Mouse (Mus musculus) lung, postnatal 0 days (tissue): ENCODE results near the gene Pdlim1. TPM values are rescaled to one million over a fixed set of nuclear protein-coding genes. Genes with fewer than 3 reads are reported as not detected.

Experiments used
- ATAC-seq: fragments of 200-750 bp; cut with Nextera tagmentation; 2 replicates; pipeline ENCODE4 v1.8.0; 2017; ENCODE audit warnings: moderate library complexity
- DNase-seq: peaks from one replicate; pipeline ENCODE4 v3.0.0-alpha.2; 2016; ENCODE audit warnings: low spot score
- H3K27ac ChIP-seq: fragments of 300-500 bp; sonication (generic); 2 replicates; pipeline ENCODE4 v1.5.1; 2014; ENCODE audit warnings: antibody characterized with exemption, mild to moderate bottlenecking, low read length, mixed read lengths
- H3K27me3 ChIP-seq: fragments of 300-500 bp; sonication (generic); replicated peaks from 2 replicates; pipeline ENCODE4 v1.6.1; 2014; ENCODE audit warnings: low read length, mixed read lengths; ENCODE audit not compliant: insufficient read depth
- H3K36me3 ChIP-seq: fragments of 300-500 bp; sonication (generic); 2 replicates; pipeline ENCODE4 v1.6.1; 2014; ENCODE audit warnings: low read length, mixed read lengths; ENCODE audit not compliant: insufficient read depth
- H3K4me1 ChIP-seq: fragments of 300-500 bp; sonication (generic); 2 replicates; pipeline ENCODE4 v1.6.1; 2014; ENCODE audit warnings: antibody characterized with exemption, low read depth, low read length, mixed read lengths; ENCODE audit not compliant: insufficient read depth
- H3K4me2 ChIP-seq: fragments of 300-500 bp; sonication (generic); replicated peaks from 2 replicates; pipeline ENCODE4 v1.6.1; 2014; ENCODE audit warnings: low read depth, mild to moderate bottlenecking, low read length, moderate library complexity, mixed read lengths
- H3K4me3 ChIP-seq: fragments of 300-500 bp; sonication (generic); 2 replicates; pipeline ENCODE4 v1.5.1; 2014; ENCODE audit warnings: low read depth, low read length
- H3K9ac ChIP-seq: fragments of 300-500 bp; sonication (generic); replicated peaks from 2 replicates; pipeline ENCODE4 v1.6.1; 2014; ENCODE audit warnings: low read depth, mild to moderate bottlenecking
- H3K9me3 ChIP-seq: fragments of 300-500 bp; sonication (generic); 2 replicates; pipeline ENCODE4 v1.6.1; 2016; ENCODE audit warnings: low read length, mixed read lengths
- CTCF ChIP-seq: IDR thresholded peaks from 2 replicates; pipeline ENCODE4 v1.5.1; 2016; ENCODE audit warnings: antibody characterized with exemption, mild to moderate bottlenecking
- EP300 ChIP-seq: IDR thresholded peaks from 2 replicates; pipeline ENCODE4 v1.6.1; 2016; ENCODE audit warnings: antibody characterized with exemption, mild to moderate bottlenecking, control low read depth
- WGBS: fragments of 180-500 bp; shearing (Covaris S2); extraction: QIAGEN DNeasy Blood & Tissue Kit; methylation state at CpG from one replicate; pipeline ENCODE4 v1.1.7; 2014; 5-methylcytosine and 5-hydroxymethylcytosine counted together
- polyA plus RNA-seq: library from polyadenylated mRNA; unstranded; fragments of >200 nt; fragmentation: Nextera tagmentation; extraction: Ambion mirVana; gene quantifications from 2 replicates; pipeline ENCODE4 v1.2.1, GENCODE M21; 2015

The Pdlim1 gene
- polyA plus RNA-seq, 1 experiment from 2014 or later, result 147 TPM

DNA sequence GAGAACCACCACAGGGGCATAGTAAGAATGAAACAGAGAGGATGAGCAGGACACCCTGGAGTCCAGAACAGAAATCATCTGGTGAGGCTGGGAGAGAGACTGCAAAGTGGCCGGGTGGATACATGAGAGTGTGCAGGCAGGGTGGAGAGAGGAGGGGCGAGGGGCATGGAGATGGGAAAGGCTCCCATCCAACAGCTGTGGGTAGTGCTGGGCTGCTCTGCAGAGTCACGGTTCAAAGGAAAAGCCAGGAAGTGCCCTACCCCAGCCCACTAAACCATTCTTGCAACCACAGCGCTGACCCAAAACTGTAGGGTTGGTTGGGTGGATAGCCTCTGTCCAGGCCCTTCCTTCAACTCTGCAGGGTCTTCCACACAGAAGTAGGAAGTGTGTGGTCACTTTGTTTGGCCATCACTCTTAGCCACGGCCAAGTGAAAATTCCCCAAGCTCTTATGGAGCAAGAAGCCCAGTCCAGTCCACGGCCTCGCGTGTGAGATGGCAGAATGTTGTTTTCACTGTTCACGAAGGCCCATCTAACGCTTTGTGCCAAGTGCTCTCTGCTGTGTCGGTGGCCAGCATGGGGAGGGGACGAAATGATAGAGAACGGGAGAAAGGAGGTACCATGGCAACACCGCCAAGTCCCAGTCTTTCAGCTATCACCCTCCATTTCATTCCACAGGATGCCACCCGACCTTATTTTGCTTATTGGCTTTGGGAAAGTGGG is 38.9 kb upstream of the Pdlim1 start:
- Histone ChIP-seq H3K9ac (no peak overlapping the region), H3K27ac (no peak overlapping the region), H3K9me3 (no peaks in the 10 kb centered on the region), H3K4me2 (no peak overlapping the region), H3K4me1 (no peaks in the 10 kb centered on the region), H3K36me3 (no peaks in the 10 kb centered on the region; the same call in 1 of the 2 replicates), H3K27me3 (no peaks in the 10 kb centered on the region), H3K4me3 (no peak overlapping the region)
- TF ChIP-seq CTCF (no peak), EP300 (no peak)
- DNase-seq (no peak), ATAC-seq (no peak)
- WGBS, result 83% methylated on average over 15 of the region's 15 CpGs

- no peak for DNase-seq
- no peak for TF ChIP-seq EP300
- no peak for TF ChIP-seq CTCF
- H3K27me3 ChIP-seq, result no peaks in the 10 kb centered on the region
- H3K36me3 ChIP-seq, result no peaks in the 10 kb centered on the region; the same call in 1 of the 2 replicates
- H3K4me3 ChIP-seq, result no peak overlapping the region
- H3K27ac ChIP-seq, result no peak overlapping the region
- H3K4me1 ChIP-seq, result no peaks in the 10 kb centered on the region
- 79% methylated on average over 12 of the region's 12 CpGs for WGBS
- H3K9me3 ChIP-seq, result no peaks in the 10 kb centered on the region
- H3K9ac ChIP-seq, result no peak overlapping the region
- no peak for ATAC-seq
- H3K4me2 ChIP-seq, result no peak overlapping the region
Observed at GRCm38 (mm10) chr19:40309911-40310310, 38.3 kb upstream of the Pdlim1 start.

DNA sequence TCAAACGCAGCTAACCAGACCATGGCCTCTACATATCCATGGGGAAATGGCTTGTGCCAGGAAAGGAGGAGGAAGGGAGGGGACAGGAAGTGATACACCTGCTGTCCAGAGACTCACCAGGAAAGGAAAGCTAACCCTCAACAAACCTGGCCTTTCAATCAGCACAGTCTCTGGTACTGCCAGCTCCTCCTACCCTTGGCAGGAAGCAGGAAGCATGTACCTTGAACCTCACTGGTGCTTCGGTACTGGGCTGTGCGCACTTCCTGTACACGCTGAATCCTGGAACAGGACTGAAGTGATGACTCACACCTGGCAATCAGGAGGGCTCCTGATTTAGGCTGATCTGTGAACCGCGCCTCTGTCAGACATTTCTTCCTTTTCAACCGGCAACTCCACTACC is 35.9 kb upstream of the Pdlim1 start:
- DNase-seq (peak; percentile 13), ATAC-seq (peak; percentile 61; the same call in 1 of the 2 replicates)
- Histone ChIP-seq H3K4me3 (no peak overlapping the region), H3K4me1 (no peaks in the 10 kb centered on the region), H3K27me3 (no peaks in the 10 kb centered on the region), H3K9me3 (no peaks in the 10 kb centered on the region), H3K36me3 (no peaks in the 10 kb centered on the region; the same call in 1 of the 2 replicates), H3K27ac (no peak overlapping the region), H3K9ac (no peak overlapping the region), H3K4me2 (no peak overlapping the region)
- WGBS, result 61% methylated on average over 7 of the region's 7 CpGs
- TF ChIP-seq CTCF (no peak), EP300 (no peak)

GRCm38 (mm10) chr19:40306631-40307030 is 35.0 kb upstream of the Pdlim1 start:
- H3K27ac ChIP-seq, result no peak overlapping the region
- no peak overlapping the region for H3K9ac ChIP-seq
- no peak for DNase-seq
- no peak for TF ChIP-seq CTCF
- ATAC-seq, result no peak
- no peak overlapping the region for H3K4me2 ChIP-seq
- no peaks in the 10 kb centered on the region for H3K4me1 ChIP-seq
- no peak overlapping the region for H3K4me3 ChIP-seq
- H3K9me3 ChIP-seq, result no peaks in the 10 kb centered on the region
- WGBS, result 73% methylated on average over 2 of the region's 2 CpGs
- no peaks in the 10 kb centered on the region; the same call in 1 of the 2 replicates for H3K36me3 ChIP-seq
- H3K27me3 ChIP-seq, result no peaks in the 10 kb centered on the region

GRCm38 (mm10) chr19:40305456-40305855 is 33.8 kb upstream of the Pdlim1 start:
- no peak overlapping the region for H3K27ac ChIP-seq
- 56% methylated on average over 7 of the region's 7 CpGs for WGBS
- H3K9me3 ChIP-seq, result no peaks in the 10 kb centered on the region
- TF ChIP-seq CTCF (no peak), EP300 (no peak)
- no peak for ATAC-seq
- no peak overlapping the region for H3K9ac ChIP-seq
- H3K4me2 ChIP-seq, result no peak overlapping the region
- H3K27me3 ChIP-seq, result no peaks in the 10 kb centered on the region
- H3K4me1 ChIP-seq, result no peaks in the 10 kb centered on the region
- H3K36me3 ChIP-seq, result peaks cover 3% of the 10 kb centered on the region; the same call in 1 of the 2 replicates
- H3K4me3 ChIP-seq, result no peak overlapping the region
- DNase-seq, result no peak

GRCm38 (mm10) chr19:40302916-40303315 is 31.3 kb upstream of the Pdlim1 start:
- no peak overlapping the region for H3K9ac ChIP-seq
- H3K4me1 ChIP-seq, result no peaks in the 10 kb centered on the region
- 49% methylated on average over 9 of the region's 9 CpGs for WGBS
- ATAC-seq (peak; percentile 57), DNase-seq (peak; percentile 23)
- H3K4me2 ChIP-seq, result no peak overlapping the region
- H3K36me3 ChIP-seq, result 0 out of 2 replicates have a peak, but pooled peaks cover 3% of the 10 kb centered on the region
- H3K27ac ChIP-seq, result no peak overlapping the region
- H3K27me3 ChIP-seq, result no peaks in the 10 kb centered on the region
- TF ChIP-seq CTCF, result peak; percentile 31
- no peak for TF ChIP-seq EP300
- no peaks in the 10 kb centered on the region for H3K9me3 ChIP-seq
- no peak overlapping the region for H3K4me3 ChIP-seq
